Mouse (Mus musculus) heart, embryonic 11.5 days (tissue): ENCODE data around the gene Fam219b. TPM values are rescaled to one million over a fixed set of nuclear protein-coding genes. Genes with fewer than 3 reads are reported as not detected.

Source experiments
- ATAC-seq: fragments of 200-750 bp; cut with Nextera tagmentation; replicated peaks from 2 replicates; pipeline ENCODE4 v1.8.0; 2017; ENCODE audit warnings: moderate library complexity; ENCODE audit not compliant: insufficient number of reproducible peaks, low FRiP score, low TSS enrichment
- H3K27ac ChIP-seq: fragments of 300-500 bp; sonication (generic); 2 replicates; pipeline ENCODE4 v1.5.1; 2014; ENCODE audit warnings: mild to moderate bottlenecking, low read depth, low read length
- H3K27me3 ChIP-seq: fragments of 300-500 bp; sonication (generic); 2 replicates; pipeline ENCODE4 v1.6.1; 2014; ENCODE audit warnings: mild to moderate bottlenecking, low read length, mixed read lengths; ENCODE audit not compliant: control insufficient read depth, insufficient read depth
- H3K36me3 ChIP-seq: fragments of 300-500 bp; sonication (generic); 2 replicates; pipeline ENCODE4 v1.6.1; 2014; ENCODE audit warnings: mild to moderate bottlenecking, low read length, moderate library complexity, mixed read lengths; ENCODE audit not compliant: control insufficient read depth, insufficient read depth
- H3K4me1 ChIP-seq: fragments of 300-500 bp; sonication (generic); 2 replicates; pipeline ENCODE4 v1.6.1; 2014; ENCODE audit warnings: low read length; ENCODE audit not compliant: control insufficient read depth, insufficient read depth
- H3K4me2 ChIP-seq: fragments of 300-500 bp; sonication (generic); 2 replicates; pipeline ENCODE4 v1.6.1; 2014; ENCODE audit warnings: mild to moderate bottlenecking, moderate library complexity
- H3K4me3 ChIP-seq: fragments of 300-500 bp; sonication (generic); 2 replicates; pipeline ENCODE4 v1.5.1; 2014; ENCODE audit warnings: low read depth, low read length
- H3K9ac ChIP-seq: fragments of 300-500 bp; sonication (generic); 2 replicates; pipeline ENCODE4 v1.6.1; 2014; ENCODE audit warnings: mild to moderate bottlenecking, low read depth, low read length, moderate library complexity
- H3K9me3 ChIP-seq: fragments of 300-500 bp; sonication (generic); replicated peaks from 2 replicates; pipeline ENCODE4 v1.6.1; 2016; ENCODE audit warnings: low read length; ENCODE audit not compliant: control insufficient read depth
- WGBS: fragments of 180-500 bp; shearing (Covaris S2); extraction: QIAGEN DNeasy Blood & Tissue Kit; methylation state at CpG from one replicate; pipeline ENCODE4 v1.1.7; 2014; ENCODE audit not compliant: insufficient replicate concordance; 5-methylcytosine and 5-hydroxymethylcytosine counted together
- polyA plus RNA-seq: library from polyadenylated mRNA; unstranded; fragments of >200 nt; fragmentation: Nextera tagmentation; extraction: Ambion mirVana; gene quantifications from 2 replicates; pipeline ENCODE4 v1.2.1, GENCODE M21; 2014

Fam219b gene
- polyA plus RNA-seq, 1 experiment from 2014 or later = 12.6 TPM

DNA sequence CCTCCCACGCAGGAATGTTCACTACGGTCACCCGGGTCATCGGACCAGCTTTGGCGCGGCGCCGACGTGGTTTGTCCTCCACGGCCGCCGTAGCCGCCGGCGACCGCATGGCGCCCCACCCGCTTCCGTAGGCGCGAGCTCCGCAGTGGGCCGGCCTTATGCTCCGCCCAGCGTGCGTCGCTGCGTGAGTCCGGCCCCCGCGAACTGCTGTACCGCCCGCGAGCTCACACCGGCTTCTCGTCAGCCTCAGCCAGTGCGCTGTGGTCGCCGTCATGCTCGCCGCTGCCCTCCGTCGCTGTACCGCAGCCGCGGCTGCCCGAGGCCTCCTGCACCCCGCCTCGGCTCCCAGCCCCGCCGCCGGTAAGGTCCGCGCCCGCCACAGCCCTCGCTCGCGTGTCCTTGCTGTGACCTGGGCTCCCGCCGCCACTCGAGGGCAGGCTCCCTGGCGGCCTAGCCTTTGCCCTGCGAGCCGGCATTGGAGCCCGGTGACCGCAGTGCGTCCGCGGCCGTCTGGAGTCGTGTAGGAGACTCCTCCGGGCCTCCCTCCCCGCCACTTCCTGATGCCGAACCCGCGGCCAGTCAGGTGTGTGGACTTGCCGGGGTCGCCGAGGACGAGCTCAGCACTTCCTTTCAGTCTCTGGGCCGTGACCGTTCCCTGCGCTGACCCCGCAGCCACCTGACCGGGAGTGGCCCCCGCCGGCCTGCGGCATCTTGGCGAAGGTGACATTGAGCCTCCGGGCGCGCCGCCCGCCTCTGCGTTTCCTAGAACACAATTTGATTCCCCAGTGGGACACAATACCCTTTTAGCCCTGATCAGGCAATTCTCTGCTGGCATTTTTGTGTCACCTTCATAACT is 16.0 kb upstream of the Fam219b start, which contains the start of gene Cox5a:
TSS of gene Cox5a (plus strand) at position 219 of the 856 bp plus-strand sequence.
- Histone ChIP-seq H3K27ac (peak within 1 kb of the TSS; percentile 99), H3K27me3 (no peaks in the 10 kb centered on the region), H3K36me3 (no peaks in the 10 kb centered on the region), H3K4me2 (peak within 1 kb of the TSS; percentile 76), H3K9ac (peak within 1 kb of the TSS; percentile 99), H3K4me3 (peak within 1 kb of the TSS; percentile 100), H3K9me3 (0 out of 2 replicates have a peak, but pooled peaks cover 2% of the 10 kb centered on the region), H3K4me1 (peaks cover 3% of the 10 kb centered on the region; the same call in 1 of the 2 replicates)
- ATAC-seq = peak; percentile 95
- under 1% methylated on average over 95 of the region's 95 CpGs for WGBS

- WGBS = 26% methylated on average over 7 of the region's 7 CpGs
- 0 out of 2 replicates have a peak, but pooled peaks cover 2% of the 10 kb centered on the region for H3K9me3 ChIP-seq
- peak overlapping the region; percentile 99 for H3K9ac ChIP-seq
- ATAC-seq = no peak
- no peaks in the 10 kb centered on the region for H3K36me3 ChIP-seq
- H3K4me2 ChIP-seq = peak overlapping the region; percentile 76
- peak overlapping the region; percentile 100 for H3K4me3 ChIP-seq
- H3K27me3 ChIP-seq = no peaks in the 10 kb centered on the region
- H3K27ac ChIP-seq = peak overlapping the region; percentile 99
- H3K4me1 ChIP-seq = peaks cover 3% of the 10 kb centered on the region; the same call in 1 of the 2 replicates
These were observed 15.0 kb upstream of the Fam219b start for GRCm38 (mm10) chr9:57522114-57522860.

DNA sequence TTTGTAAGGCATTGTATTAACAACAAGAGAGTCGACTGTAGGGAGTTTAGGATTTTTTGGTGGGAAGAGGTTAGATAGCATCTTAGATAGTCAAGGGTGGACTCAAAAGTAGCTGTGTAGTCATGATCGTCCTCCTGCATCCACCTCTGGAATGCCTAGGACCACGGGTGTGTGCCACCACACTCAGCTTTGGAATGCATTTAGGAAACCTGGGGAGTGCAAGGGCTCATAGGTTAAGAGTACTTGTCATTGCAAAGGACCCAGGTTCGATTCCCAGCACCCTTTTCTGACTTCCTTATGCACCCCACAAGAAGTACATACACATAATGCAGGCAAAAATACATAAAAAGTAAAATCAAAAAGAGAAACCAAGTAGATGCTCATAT is 14.5 kb upstream of the Fam219b start:
- ATAC-seq = no peak
- Histone ChIP-seq H3K36me3 (no peaks in the 10 kb centered on the region), H3K27me3 (no peaks in the 10 kb centered on the region), H3K9ac (no peak overlapping the region), H3K9me3 (0 out of 2 replicates have a peak, but pooled peaks cover 2% of the 10 kb centered on the region), H3K4me3 (peak overlapping the region; percentile 100), H3K4me1 (peaks cover 3% of the 10 kb centered on the region; the same call in 1 of the 2 replicates), H3K4me2 (peak overlapping the region; percentile 76), H3K27ac (no peak overlapping the region)
- 64% methylated on average over 4 of the region's 4 CpGs for WGBS

DNA sequence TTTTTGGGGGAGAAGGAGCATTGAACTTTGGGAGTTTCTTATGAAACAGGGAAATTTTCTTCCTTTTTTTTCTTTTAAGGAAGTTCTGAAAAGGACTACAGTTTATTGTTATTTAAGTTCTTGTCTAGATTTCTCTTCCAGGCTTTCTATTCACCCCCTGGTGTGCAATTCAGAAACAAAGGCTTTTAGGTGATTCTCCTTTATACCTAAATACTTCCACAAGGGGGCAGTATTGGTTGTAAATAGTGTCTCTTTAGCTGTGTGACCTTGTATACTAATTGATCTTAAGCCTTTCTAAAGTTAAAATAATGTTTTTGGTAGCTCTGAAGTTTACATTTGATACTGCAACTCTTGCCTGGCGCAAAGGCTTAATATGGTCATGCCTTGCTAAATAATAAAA is 13.6 kb upstream of the Fam219b start:
- Histone ChIP-seq H3K9me3 (0 out of 2 replicates have a peak, but pooled peaks cover under 1% of the 10 kb centered on the region), H3K9ac (no peak overlapping the region), H3K27ac (no peak overlapping the region)

GRCm38 (mm10) chr9:57524439-57524838 is 12.9 kb upstream of the Fam219b start:
- no peaks in the 10 kb centered on the region for H3K9me3 ChIP-seq
- no peak overlapping the region for H3K9ac ChIP-seq
- no peak overlapping the region for H3K4me3 ChIP-seq

More for the DNA sequence above, 13.6 kb upstream of the Fam219b start:
- Histone ChIP-seq H3K4me3 (no peak overlapping the region), H3K4me2 (no peak overlapping the region), H3K4me1 (peaks cover 3% of the 10 kb centered on the region; the same call in 1 of the 2 replicates), H3K27me3 (no peaks in the 10 kb centered on the region), H3K36me3 (peaks cover 2% of the 10 kb centered on the region; the same call in 1 of the 2 replicates)
- 83% methylated on average over 1 of the region's 1 CpGs for WGBS
- no peak for ATAC-seq

GRCm38 (mm10) chr9:57525516-57525915 is 11.8 kb upstream of the Fam219b start:
- Histone ChIP-seq H3K4me3 (no peak overlapping the region), H3K36me3 (peaks cover 6% of the 10 kb centered on the region), H3K4me1 (peaks cover 3% of the 10 kb centered on the region; the same call in 1 of the 2 replicates), H3K27me3 (no peaks in the 10 kb centered on the region), H3K9ac (no peak overlapping the region), H3K9me3 (no peaks in the 10 kb centered on the region), H3K4me2 (no peak overlapping the region), H3K27ac (no peak overlapping the region)
- WGBS = 84% methylated on average over 2 of the region's 2 CpGs
- ATAC-seq = no peak

More at GRCm38 (mm10) chr9:57524439-57524838, 12.9 kb upstream of the Fam219b start:
- H3K27me3 ChIP-seq = no peaks in the 10 kb centered on the region
- no peak for ATAC-seq
- H3K27ac ChIP-seq = no peak overlapping the region
- peaks cover 3% of the 10 kb centered on the region; the same call in 1 of the 2 replicates for H3K4me1 ChIP-seq
- peak overlapping the region; percentile 4; the same call in 1 of the 2 replicates for H3K4me2 ChIP-seq
- peaks cover 6% of the 10 kb centered on the region for H3K36me3 ChIP-seq

DNA sequence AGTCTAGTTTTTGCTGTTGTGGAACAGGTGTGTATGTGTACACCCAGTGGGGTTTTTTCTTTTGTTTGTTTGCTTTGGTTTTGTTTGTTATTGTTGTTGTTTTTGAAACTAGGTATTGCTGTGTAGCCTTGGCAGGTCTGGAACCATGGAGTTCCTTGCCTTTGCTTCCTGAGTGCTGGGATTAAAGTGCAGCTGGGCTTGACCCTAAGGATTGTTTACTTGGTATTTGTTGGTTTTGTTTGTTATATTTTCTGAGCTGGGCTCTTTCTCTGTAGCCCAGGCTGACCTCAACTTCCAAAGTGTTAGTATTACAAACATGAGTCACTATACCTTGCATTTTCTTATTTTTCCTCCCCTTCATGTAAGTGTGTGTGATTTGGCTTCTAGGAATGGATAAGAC is 10.9 kb upstream of the Fam219b start:
- H3K4me3 ChIP-seq = no peak overlapping the region
- ATAC-seq = no peak
- H3K27me3 ChIP-seq = no peaks in the 10 kb centered on the region
- H3K4me2 ChIP-seq = no peak overlapping the region
- H3K4me1 ChIP-seq = peaks cover 3% of the 10 kb centered on the region; the same call in 1 of the 2 replicates
- H3K9me3 ChIP-seq = no peaks in the 10 kb centered on the region
- H3K27ac ChIP-seq = no peak overlapping the region
- H3K9ac ChIP-seq = no peak overlapping the region
- peaks cover 10% of the 10 kb centered on the region for H3K36me3 ChIP-seq

DNA sequence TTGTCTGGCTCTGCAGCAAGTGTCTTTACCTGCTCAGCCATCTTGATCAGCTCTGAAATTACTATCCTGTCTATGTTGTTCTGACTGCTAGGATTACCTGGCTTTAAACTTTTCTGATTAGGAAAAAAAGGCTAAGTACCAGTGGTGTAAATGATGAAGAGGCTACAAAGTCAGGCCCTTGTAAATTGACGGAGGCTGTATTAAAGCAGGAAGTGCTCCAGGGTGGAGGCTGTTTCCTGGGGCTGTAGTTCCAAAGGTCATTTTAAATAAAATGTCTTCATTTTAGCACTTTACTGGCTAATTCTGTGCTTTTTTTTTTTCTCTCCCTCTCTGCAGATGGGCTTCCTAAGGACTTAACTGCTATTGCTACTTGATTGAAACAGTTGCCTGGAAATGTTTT is 5.4 kb upstream of the Fam219b start:
- Histone ChIP-seq H3K4me3 (no peak overlapping the region), H3K27me3 (no peaks in the 10 kb centered on the region), H3K4me2 (no peak overlapping the region), H3K27ac (no peak overlapping the region), H3K9me3 (no peaks in the 10 kb centered on the region), H3K36me3 (peaks cover 27% of the 10 kb centered on the region), H3K9ac (no peak overlapping the region), H3K4me1 (no peaks in the 10 kb centered on the region)
- 78% methylated on average over 1 of the region's 1 CpGs for WGBS
- ATAC-seq = no peak
